Mouse (Mus musculus): Measurements from ENCODE around the gene Kctd15. TPM values are rescaled to one million over a fixed set of nuclear protein-coding genes. Genes with fewer than 3 reads are reported as not detected.

The Kctd15 gene
- total and polyA plus RNA-seq, 3 experiments, result 5.3 to 14.4 (median 8.7) TPM

- DNase-seq, result no peak
Measured at GRCm38 (mm10) chr7:34663145-34663544, 6.6 kb upstream of the Kctd15 start.

GRCm38 (mm10) chr7:34662227-34662626 lies 5.7 kb upstream of the Kctd15 start:
- DNase-seq, result no peak

DNA sequence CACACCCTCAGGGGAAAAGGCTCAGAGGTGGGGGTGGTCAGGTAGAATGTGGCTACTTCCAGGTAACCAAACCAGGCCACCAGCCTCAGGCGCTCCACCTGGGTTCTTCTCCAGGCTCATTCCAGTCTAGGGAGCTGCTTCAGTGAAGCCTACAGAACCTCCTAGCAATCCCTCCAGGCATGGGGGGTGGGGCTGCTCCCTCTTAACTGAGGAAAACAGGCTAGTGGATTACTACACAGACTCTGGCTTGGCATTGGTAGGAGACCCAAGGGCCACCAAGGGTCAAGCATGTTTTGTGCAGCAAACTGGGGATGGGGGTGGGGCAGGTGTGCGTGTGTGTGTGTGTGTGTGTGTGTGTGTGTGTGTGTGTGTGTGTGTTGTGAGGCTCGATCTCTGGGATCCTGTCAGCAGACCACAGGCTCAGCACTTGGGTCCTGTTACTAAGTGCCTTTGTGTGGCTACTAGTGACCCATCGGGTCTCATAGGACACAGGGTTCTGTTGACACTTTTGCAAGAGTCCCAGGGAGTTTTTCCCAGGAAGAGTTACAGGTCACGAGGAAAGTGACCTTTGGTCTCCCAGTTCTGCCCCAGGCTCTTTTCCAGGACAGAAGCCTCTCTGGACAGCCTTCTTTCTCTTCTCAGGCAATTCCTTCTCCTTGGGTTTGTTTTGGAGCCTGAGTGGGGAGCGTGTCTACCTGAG lies 3.0 kb upstream of the Kctd15 start:
- DNase-seq, result peak; percentile 22

- peak; percentile 94 for DNase-seq
Measured at GRCm38 (mm10) chr7:34655086-34655839, 1.3 kb downstream of the Kctd15 start.

- peak; percentile 79 for DNase-seq
Measured at GRCm38 (mm10) chr7:34654441-34655085, 2.0 kb downstream of the Kctd15 start.

DNA sequence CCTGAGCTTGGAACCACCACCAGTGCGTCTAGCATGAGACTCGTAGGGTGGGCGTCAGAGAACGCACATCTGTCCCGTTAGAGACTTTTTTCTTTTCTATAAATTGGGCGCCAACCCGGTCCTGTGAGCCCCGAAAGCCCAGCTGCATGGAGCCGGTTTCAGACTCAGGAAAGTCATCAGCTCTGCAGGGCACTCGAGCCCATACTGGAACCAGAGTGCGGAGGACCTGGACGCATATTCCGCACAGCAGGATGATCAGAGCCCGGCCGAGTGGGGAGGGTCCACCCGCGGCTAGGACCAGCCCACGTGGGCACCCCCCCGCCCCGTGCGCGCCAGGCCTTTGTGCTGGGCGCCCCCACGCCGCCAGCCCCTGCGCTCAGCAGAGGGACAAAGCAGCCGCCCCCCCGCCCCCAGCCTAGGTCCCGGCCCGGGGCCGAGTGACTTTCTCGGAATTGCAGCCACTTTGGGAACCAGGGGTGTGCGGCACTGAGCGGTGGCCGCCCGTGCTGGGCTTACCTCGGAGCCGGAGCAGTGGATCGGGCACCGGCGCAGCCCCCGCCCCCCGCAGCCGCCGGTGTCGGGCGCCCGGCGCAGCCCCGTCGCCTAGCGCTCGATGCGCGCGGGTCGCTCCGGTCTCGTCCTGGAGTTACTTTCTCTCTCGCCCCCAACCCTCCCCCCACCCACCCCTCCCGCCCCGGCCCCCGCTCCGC lies 2.6 kb downstream of the Kctd15 start:
- DNase-seq, result peak; percentile 52

- DNase-seq, result peak; percentile 45
Measured at GRCm38 (mm10) chr7:34652751-34653502, 3.6 kb downstream of the Kctd15 start.

- no peak for DNase-seq
Measured at GRCm38 (mm10) chr7:34651381-34651780, 5.2 kb downstream of the Kctd15 start.

- peak; percentile 87 for DNase-seq
Measured at GRCm38 (mm10) chr7:34647052-34647451, 9.5 kb downstream of the Kctd15 start.

GRCm38 (mm10) chr7:34646144-34646795 lies 10.3 kb downstream of the Kctd15 start:
- no peak for DNase-seq

DNA sequence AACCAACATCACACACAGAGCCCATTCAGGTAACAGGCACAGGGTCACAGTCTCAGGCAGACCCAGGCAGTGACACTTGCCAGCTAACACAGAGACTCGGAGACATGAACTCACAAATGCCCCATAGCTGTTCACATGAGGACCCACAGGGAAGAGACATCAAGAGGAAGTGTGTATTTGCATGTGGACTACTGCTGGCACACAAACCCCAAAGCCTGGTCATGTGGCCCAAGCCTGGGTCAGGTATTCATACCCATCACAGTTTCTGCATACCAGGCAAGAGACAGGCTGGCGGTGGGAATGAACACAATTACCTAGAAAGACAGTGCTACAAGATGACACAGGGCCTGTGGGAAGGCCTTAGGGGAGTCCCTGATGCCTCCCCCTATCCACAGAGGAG lies 10.9 kb downstream of the Kctd15 start:
- DNase-seq, result no peak

DNA sequence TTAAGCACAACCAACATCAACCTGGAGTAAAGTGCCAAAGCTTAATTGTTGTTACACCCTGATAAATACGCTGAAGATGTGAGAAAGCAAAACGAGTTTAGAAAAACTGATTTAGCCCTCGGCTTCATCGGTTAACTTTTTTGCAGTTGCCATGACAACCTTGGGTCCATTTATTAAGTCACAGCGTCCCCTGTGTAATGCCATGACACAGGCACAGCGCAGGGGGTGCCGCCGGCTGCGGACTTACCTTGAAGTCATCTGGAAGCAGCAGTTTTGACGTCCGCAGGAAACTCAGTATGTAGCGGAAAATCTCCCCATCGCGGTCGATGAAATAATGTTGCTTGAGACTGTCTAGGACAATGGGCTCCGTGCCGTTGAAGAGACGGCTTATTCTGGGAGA lies 11.9 kb downstream of the Kctd15 start:
- DNase-seq, result no peak

DNA sequence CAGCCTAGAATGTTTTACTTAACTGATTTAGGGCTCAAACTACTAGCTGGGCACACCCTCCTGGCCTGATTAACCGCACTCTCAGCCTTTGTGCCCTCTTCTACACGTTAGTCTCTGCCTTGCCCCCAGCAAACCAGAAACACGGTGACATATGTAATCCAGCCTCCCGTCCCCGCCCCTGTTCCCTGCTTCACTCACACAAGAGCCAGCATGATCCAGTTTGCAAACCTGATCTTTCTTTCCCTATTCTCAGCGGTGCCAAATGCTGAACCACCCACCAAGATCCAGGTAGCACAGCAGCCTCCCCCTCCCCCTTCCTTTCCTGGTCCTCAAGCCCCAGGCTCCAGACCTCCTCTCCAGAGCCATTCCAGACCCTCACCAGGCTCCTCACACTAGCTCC lies 13.2 kb downstream of the Kctd15 start:
- no peak for DNase-seq

GRCm38 (mm10) chr7:34641968-34642367 lies 14.6 kb downstream of the Kctd15 start:
- DNase-seq, result no peak

- DNase-seq, result no peak
Measured at GRCm38 (mm10) chr7:34639798-34640197, 16.7 kb downstream of the Kctd15 start.

GRCm38 (mm10) chr7:34636661-34637060 lies 19.9 kb downstream of the Kctd15 start:
- no peak for DNase-seq

DNA sequence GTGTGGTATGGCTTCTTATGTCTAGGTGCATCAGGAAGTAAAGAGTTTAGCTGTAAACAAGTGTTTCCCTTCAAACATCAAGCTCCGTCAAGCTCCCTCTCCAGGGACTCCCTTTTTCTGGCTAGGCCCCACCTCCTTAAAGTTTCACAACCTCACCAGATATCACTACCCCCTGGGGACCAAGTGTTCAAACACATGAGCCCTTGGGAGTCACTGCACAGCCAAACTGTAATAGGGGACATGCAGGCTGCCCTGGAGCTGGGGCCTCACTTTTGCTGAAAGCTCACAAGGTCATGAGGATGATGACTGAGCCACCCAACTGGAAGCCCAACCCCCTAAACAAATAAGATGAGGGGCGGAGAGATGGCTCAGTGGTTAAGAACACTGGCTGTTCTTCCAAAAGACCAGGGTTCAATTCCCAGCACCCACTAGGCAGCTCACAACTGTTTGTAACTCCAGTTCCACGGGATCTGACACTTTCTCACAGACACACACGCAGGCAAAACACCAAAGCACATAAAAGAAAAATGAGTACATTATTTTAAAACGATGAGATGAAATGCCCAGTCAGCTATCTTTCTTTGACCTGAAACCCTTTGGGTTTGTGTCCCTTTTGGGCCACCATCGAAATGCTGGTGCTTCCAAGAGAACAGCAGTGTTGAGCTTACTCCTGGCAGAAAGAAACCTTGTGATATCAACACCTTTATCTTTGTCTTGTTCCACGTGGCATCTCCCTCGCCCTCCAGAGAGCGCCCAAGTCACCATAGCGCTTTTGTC lies 23.4 kb downstream of the Kctd15 start:
- peak; percentile 24 for DNase-seq

DNA sequence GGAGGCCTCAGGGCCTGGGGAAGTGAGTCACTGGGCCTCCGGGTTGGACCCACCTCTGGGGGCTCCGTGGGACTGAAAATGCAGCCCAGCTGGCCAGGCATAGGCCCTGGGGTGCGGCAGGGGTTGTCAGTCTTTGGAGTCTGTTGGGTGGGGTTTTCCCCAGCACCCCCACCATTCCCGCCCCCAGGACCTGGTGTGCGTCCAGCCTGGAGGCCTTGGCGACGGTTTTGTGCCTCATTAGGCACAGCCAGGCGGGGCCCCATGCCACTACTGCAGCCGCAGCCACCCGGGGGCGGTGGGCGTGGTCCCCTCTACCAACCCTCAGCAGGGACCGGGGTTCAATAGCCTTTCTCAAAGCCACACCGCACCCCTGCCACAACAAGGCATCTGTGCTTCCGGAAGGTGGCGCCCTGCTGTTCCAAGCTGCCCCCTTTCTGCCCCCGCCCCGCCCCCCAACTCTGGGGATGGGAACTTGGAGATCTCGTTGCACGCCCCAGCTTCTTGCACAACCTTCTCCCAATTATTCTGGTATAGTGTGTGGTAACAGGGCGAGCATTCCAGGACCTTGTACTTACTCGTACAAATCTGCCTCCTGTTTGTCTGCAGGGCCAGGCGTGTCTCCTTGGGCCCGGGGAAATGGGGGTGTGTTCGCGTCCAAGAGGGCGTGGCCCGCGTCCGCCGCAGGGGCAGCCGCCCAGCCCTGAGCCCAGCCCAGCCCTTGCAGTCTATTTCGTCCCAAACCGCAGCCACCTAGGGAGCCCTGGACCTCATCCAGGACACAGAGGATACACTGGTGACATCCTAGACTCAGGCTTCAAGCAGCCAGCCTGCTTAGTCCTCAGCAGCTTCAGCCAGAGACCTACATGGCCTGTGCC lies 26.1 kb downstream of the Kctd15 start:
- peak; percentile 83 for DNase-seq

- no peak for DNase-seq
Measured at GRCm38 (mm10) chr7:34629702-34630210, 26.8 kb downstream of the Kctd15 start.

Measured in adrenal gland, adult 2 months (tissue).